Mouse (Mus musculus): ENCODE measurements around the gene Cdkl3.

GRCm38 (mm10) chr11:52122045-52122444 is 118.0 kb downstream of the Cdkl3 start:
- TF ChIP-seq CTCF (IDR thresholded peaks at IDR 0.05; ENCODE audit: extremely low read depth, insufficient read length, insufficient replicate concordance, low read depth, low read length) = no peak
- TF ChIP-seq POLR2A (IDR thresholded peaks at IDR 0.05; ENCODE audit: low read depth, low read length) = no peak
